Mouse (Mus musculus) forebrain, embryonic 14.5 days (tissue): ENCODE measurements around the gene Egln1. TPM values are rescaled to one million over a fixed set of nuclear protein-coding genes. Genes with fewer than 3 reads are reported as not detected.

ENCODE experiments used
- ATAC-seq: fragments of 200-750 bp; cut with Nextera tagmentation; 2 replicates; pipeline ENCODE4 v1.8.0; 2017; ENCODE audit warnings: mild to moderate bottlenecking, moderate library complexity
- DNase-seq: peaks from one replicate; pipeline ENCODE4 v3.0.0-alpha.2; 2015; ENCODE audit warnings: low spot score
- H3K27ac ChIP-seq: fragments of 300-500 bp; sonication (generic); 2 replicates; pipeline ENCODE4 v1.5.1; 2014; ENCODE audit warnings: low read depth, mild to moderate bottlenecking, control low read depth, low read length, moderate library complexity
- H3K27me3 ChIP-seq: fragments of 300-500 bp; sonication (generic); replicated peaks from 2 replicates; pipeline ENCODE4 v1.6.1; 2014; ENCODE audit warnings: low read length, control low read depth, mixed read lengths; ENCODE audit not compliant: control insufficient read depth, insufficient read depth
- H3K36me3 ChIP-seq: fragments of 300-500 bp; sonication (generic); 2 replicates; pipeline ENCODE4 v1.6.1; 2014; ENCODE audit warnings: low read length, control low read depth; ENCODE audit not compliant: control insufficient read depth, insufficient read depth
- H3K4me1 ChIP-seq: fragments of 300-500 bp; sonication (generic); 2 replicates; pipeline ENCODE4 v1.6.1; 2014; ENCODE audit warnings: antibody characterized with exemption, low read length, control low read depth; ENCODE audit not compliant: control insufficient read depth, insufficient read depth
- H3K4me2 ChIP-seq: fragments of 300-500 bp; sonication (generic); 2 replicates; pipeline ENCODE4 v1.6.1; 2014; ENCODE audit warnings: mild to moderate bottlenecking, control low read depth, low read length
- H3K4me3 ChIP-seq: fragments of 300-500 bp; sonication (generic); 2 replicates; pipeline ENCODE4 v1.5.1; 2014; ENCODE audit warnings: low read depth, low read length, control low read depth
- H3K9ac ChIP-seq: fragments of 300-500 bp; sonication (generic); 2 replicates; pipeline ENCODE4 v1.6.1; 2014; ENCODE audit warnings: mild to moderate bottlenecking, low read length, control low read depth, moderate library complexity
- H3K9me3 ChIP-seq: fragments of 300-500 bp; sonication (generic); replicated peaks from 2 replicates; pipeline ENCODE4 v1.6.1; 2016; ENCODE audit warnings: low read length, control low read depth, mixed read lengths; ENCODE audit not compliant: control insufficient read depth
- WGBS: fragments of 180-500 bp; shearing (Covaris S2); extraction: QIAGEN DNeasy Blood & Tissue Kit; methylation state at CpG from one replicate; pipeline ENCODE4 v1.1.7; 2014; 5-methylcytosine and 5-hydroxymethylcytosine counted together
- polyA plus RNA-seq: library from polyadenylated mRNA; unstranded; fragments of >200 nt; fragmentation: Nextera tagmentation; extraction: Ambion mirVana; gene quantifications from 2 replicates; pipeline ENCODE4 v1.2.1, GENCODE M21; 2014

Gene Egln1
- polyA plus RNA-seq, 1 experiment from 2014 or later = 24.4 TPM

GRCm38 (mm10) chr8:124950865-124951264, 1.7 kb upstream of the Egln1 start:
- Histone ChIP-seq H3K27ac (no peak overlapping the region), H3K4me3 (peak overlapping the region; percentile 91; the same call in 1 of the 2 replicates), H3K36me3 (no peaks in the 10 kb centered on the region), H3K4me2 (peak overlapping the region; percentile 92), H3K27me3 (no peaks in the 10 kb centered on the region), H3K9ac (peak overlapping the region; percentile 98), H3K9me3 (no peaks in the 10 kb centered on the region), H3K4me1 (peaks cover 21% of the 10 kb centered on the region)
- 82% methylated on average over 2 of the region's 2 CpGs for WGBS
- ATAC-seq (no peak), DNase-seq (no peak)

DNA sequence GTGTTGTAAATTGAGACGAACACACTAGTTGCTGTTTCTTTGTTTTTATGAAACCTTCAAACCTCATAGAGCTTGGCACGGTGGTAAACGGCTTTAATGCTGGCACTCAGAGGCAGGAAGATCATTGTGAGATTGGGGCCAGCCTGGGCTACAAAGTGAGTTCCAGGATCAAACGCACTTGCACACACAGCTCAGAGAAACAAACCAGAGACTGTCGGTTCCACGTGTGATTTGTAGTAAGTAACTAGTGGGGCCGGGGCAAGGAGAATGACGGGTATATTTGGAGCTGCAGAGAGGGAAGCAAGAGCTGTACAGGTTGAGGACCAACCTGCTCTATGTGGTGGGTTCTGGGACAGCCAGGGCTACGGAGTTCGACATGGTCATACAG, 939 bp upstream of the Egln1 start:
- Histone ChIP-seq H3K4me1 (peaks cover 29% of the 10 kb centered on the region), H3K27me3 (no peaks in the 10 kb centered on the region), H3K4me3 (peak overlapping the region; percentile 91), H3K9me3 (no peaks in the 10 kb centered on the region), H3K9ac (peak overlapping the region; percentile 98), H3K36me3 (no peaks in the 10 kb centered on the region), H3K4me2 (peak overlapping the region; percentile 92), H3K27ac (peak overlapping the region; percentile 99)
- 0 out of 2 replicates have a peak, but pooled peaks have one; percentile 10 for ATAC-seq
- 23% methylated on average over 10 of the region's 10 CpGs for WGBS
- DNase-seq = no peak

DNA sequence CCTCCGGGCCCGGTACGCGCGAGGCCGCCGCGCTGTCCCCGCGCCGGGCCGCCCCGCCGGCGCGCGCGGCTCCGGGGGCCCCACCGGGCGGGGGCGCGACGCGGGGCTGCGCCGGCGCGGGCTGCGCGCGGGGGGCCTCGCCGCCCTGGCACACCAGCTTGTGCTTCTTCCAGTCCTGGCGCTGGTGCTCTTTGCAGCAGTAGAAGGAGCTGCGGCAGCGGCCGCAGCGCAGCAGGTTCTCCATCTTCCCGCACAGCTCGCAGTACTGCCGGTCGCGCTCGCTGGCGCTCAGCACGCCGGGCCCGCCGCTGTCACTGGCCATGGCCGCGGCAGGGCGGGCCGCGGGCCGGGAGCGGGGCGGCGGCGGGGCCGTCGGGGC, 402 bp downstream of the Egln1 start:
- WGBS = 1% methylated on average over 40 of the region's 62 CpGs
- peak overlapping the region; percentile 91 for H3K4me3 ChIP-seq
- H3K4me1 ChIP-seq = peaks cover 34% of the 10 kb centered on the region
- H3K36me3 ChIP-seq = no peaks in the 10 kb centered on the region
- H3K27me3 ChIP-seq = no peaks in the 10 kb centered on the region
- peak overlapping the region; percentile 92 for H3K4me2 ChIP-seq
- H3K9me3 ChIP-seq = no peaks in the 10 kb centered on the region
- peak overlapping the region; percentile 99 for H3K27ac ChIP-seq
- ATAC-seq (0 out of 2 replicates have a peak, but pooled peaks have one; percentile 8), DNase-seq (peak; percentile 64)
- peak overlapping the region; percentile 98 for H3K9ac ChIP-seq

- Histone ChIP-seq H3K4me1 (peaks cover 34% of the 10 kb centered on the region), H3K9ac (peak overlapping the region; percentile 98), H3K9me3 (no peaks in the 10 kb centered on the region), H3K4me3 (peak overlapping the region; percentile 91), H3K4me2 (peak overlapping the region; percentile 92), H3K27me3 (no peaks in the 10 kb centered on the region), H3K27ac (peak overlapping the region; percentile 99), H3K36me3 (no peaks in the 10 kb centered on the region)
- DNase-seq (peak; percentile 57), ATAC-seq (peak; percentile 27)
- under 1% methylated on average over 65 of the region's 67 CpGs for WGBS
Observed at GRCm38 (mm10) chr8:124947865-124948732, 1.0 kb downstream of the Egln1 start.

DNA sequence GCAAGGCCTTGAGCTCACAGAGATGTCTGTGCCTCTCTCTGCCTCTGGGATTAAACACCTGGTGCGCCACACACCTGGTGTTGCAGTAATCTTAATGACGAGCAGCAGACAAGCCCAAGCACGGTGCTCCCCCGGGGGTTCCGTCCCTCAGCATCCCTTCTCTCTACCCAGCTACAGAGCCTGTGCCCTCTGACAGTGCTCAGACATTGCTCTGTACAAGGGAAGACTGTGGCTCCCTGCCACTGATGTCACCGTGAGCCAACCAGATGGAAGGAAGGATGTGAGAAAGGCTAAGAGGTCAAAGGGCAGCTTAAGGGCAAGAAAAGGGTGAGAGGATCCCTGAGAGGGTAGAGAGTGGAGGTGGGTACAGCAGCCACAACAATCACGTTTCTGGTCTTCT, 4.7 kb downstream of the Egln1 start:
- Histone ChIP-seq H3K27me3 (no peaks in the 10 kb centered on the region), H3K27ac (no peak overlapping the region), H3K4me1 (peaks cover 23% of the 10 kb centered on the region), H3K4me2 (no peak overlapping the region), H3K36me3 (peaks cover 6% of the 10 kb centered on the region; the same call in 1 of the 2 replicates), H3K4me3 (no peak overlapping the region), H3K9me3 (no peaks in the 10 kb centered on the region), H3K9ac (no peak overlapping the region)
- no peak for ATAC-seq
- no peak for DNase-seq
- 79% methylated on average over 7 of the region's 7 CpGs for WGBS

DNA sequence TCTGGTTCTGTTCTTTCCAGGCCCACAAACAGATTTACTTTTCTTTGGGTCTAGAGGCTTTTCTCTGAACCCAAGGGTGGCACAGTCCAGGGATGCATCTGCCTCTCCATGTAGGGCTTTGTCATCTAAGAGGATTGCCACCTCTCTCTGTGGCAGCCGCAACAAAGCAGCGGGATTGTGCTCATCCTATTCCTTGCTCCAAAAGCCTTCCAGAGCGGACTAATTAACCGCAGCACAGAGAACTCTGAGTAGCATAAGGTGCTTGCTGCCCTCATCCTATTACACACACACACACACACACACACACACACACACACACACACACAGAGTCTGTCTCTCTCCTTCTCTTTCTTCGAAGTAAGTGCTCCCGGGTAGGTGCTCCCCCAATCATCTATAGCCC, 5.3 kb downstream of the Egln1 start:
- WGBS = 91% methylated on average over 6 of the region's 6 CpGs

GRCm38 (mm10) chr8:124937293-124937692, 11.8 kb downstream of the Egln1 start:
- WGBS = 93% methylated on average over 4 of the region's 4 CpGs

More for the DNA sequence above, 5.3 kb downstream of the Egln1 start:
- peaks cover 23% of the 10 kb centered on the region for H3K4me1 ChIP-seq
- no peak overlapping the region for H3K4me3 ChIP-seq
- H3K4me2 ChIP-seq = no peak overlapping the region
- DNase-seq = no peak
- H3K27ac ChIP-seq = no peak overlapping the region
- no peaks in the 10 kb centered on the region for H3K9me3 ChIP-seq
- no peaks in the 10 kb centered on the region for H3K27me3 ChIP-seq
- H3K9ac ChIP-seq = no peak overlapping the region
- H3K36me3 ChIP-seq = peaks cover 11% of the 10 kb centered on the region
- ATAC-seq = no peak

GRCm38 (mm10) chr8:124936699-124937098, 12.4 kb downstream of the Egln1 start:
- Histone ChIP-seq H3K36me3 (peaks cover 19% of the 10 kb centered on the region), H3K4me2 (no peak overlapping the region), H3K4me3 (no peak overlapping the region), H3K9ac (no peak overlapping the region), H3K27ac (no peak overlapping the region), H3K9me3 (no peaks in the 10 kb centered on the region), H3K27me3 (no peaks in the 10 kb centered on the region), H3K4me1 (no peaks in the 10 kb centered on the region)
- WGBS = 94% methylated on average over 10 of the region's 10 CpGs
- ATAC-seq = no peak
- no peak for DNase-seq

More at GRCm38 (mm10) chr8:124937293-124937692, 11.8 kb downstream of the Egln1 start:
- H3K36me3 ChIP-seq = peaks cover 19% of the 10 kb centered on the region
- H3K4me1 ChIP-seq = no peaks in the 10 kb centered on the region
- no peak overlapping the region for H3K4me2 ChIP-seq
- no peak overlapping the region for H3K9ac ChIP-seq
- H3K27me3 ChIP-seq = no peaks in the 10 kb centered on the region
- no peak for ATAC-seq
- H3K27ac ChIP-seq = no peak overlapping the region
- H3K4me3 ChIP-seq = no peak overlapping the region
- no peak for DNase-seq
- no peaks in the 10 kb centered on the region for H3K9me3 ChIP-seq

DNA sequence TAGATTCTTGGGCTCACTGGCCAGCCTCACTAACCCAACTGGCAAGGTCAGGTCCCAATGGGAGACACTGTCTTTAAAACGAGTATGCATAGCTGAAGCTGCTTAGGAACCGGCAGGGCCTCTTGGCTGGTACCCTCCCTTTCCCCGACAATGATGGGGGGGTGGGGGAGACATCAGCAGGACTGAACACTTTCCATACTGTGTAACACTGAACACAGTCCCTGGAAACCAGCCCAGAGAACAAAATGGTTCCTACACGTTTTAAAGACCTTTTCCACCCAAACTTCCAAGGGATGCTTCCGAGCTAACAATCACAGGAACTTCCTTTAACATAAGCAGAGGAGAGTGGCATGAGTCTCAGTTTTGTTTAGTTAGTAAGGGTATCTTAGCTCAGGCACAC, 14.0 kb downstream of the Egln1 start:
- H3K9me3 ChIP-seq = no peaks in the 10 kb centered on the region
- H3K27me3 ChIP-seq = no peaks in the 10 kb centered on the region
- DNase-seq (no peak), ATAC-seq (no peak)
- H3K36me3 ChIP-seq = peaks cover 13% of the 10 kb centered on the region
- no peak overlapping the region for H3K9ac ChIP-seq
- H3K4me2 ChIP-seq = no peak overlapping the region
- no peaks in the 10 kb centered on the region for H3K4me1 ChIP-seq
- no peak overlapping the region for H3K4me3 ChIP-seq
- H3K27ac ChIP-seq = no peak overlapping the region
- 88% methylated on average over 5 of the region's 5 CpGs for WGBS
